Mouse (Mus musculus) MEL (cell line): ENCODE data around the gene Csmd2.

Experiments used
- CHD2 ChIP-seq: IDR thresholded peaks from 2 replicates; pipeline ENCODE4 v1.6.1; 2011; ENCODE audit warnings: low read length, improper control_type of control experiment
- CTCF ChIP-seq, 3 experiments: IDR thresholded peaks in 2 of 3; conservative IDR thresholded peaks in 1 of 3; 2 replicates each; pipeline ENCODE4 v1.5.1; 2011 to 2012; ENCODE audit warnings: low read length in 3 of 3, low read depth in 2 of 3, mild to moderate bottlenecking in 2 of 3, improper control_type of control experiment in 1 of 3, inconsistent platforms in 1 of 3, mixed read lengths in 1 of 3, moderate library complexity in 1 of 3; ENCODE audit not compliant: control insufficient read depth in 1 of 3, insufficient read depth in 1 of 3, poor library complexity in 1 of 3, severe bottlenecking in 1 of 3
- ELF1 ChIP-seq: IDR thresholded peaks from 2 replicates; pipeline ENCODE4 v1.6.1; 2014; ENCODE audit warnings: low read depth, mild to moderate bottlenecking, inconsistent platforms, low read length, improper control_type of control experiment, moderate library complexity
- EP300 ChIP-seq, 2 experiments: IDR thresholded peaks; 2 replicates each; pipeline ENCODE4 v1.6.1; 2011; ENCODE audit warnings: improper control_type of control experiment in 2 of 2, low read length in 2 of 2, low read depth in 1 of 2, mild to moderate bottlenecking in 1 of 2
- GABPA ChIP-seq: IDR thresholded peaks from 2 replicates; pipeline ENCODE4 v1.6.1; 2012; ENCODE audit warnings: low read depth, mild to moderate bottlenecking, inconsistent platforms, low read length, improper control_type of control experiment, moderate library complexity
- GATA1 ChIP-seq: IDR thresholded peaks from 2 replicates; pipeline ENCODE4 v1.6.1; 2011; ENCODE audit warnings: low read depth, low read length, improper control_type of control experiment
- JUND ChIP-seq: IDR thresholded peaks from 2 replicates; pipeline ENCODE4 v1.6.1; 2011; ENCODE audit warnings: low read depth, mild to moderate bottlenecking, improper control_type of control experiment, low read length
- POLR2A ChIP-seq, 2 experiments: IDR thresholded peaks; 2 replicates each; pipeline ENCODE4 v1.6.1; 2011 to 2012; ENCODE audit warnings: low read length in 2 of 2, mild to moderate bottlenecking in 2 of 2, control low read depth in 1 of 2, improper control_type of control experiment in 1 of 2, low read depth in 1 of 2, moderate library complexity in 1 of 2; ENCODE audit not compliant: control insufficient read depth in 1 of 2, insufficient read depth in 1 of 2, poor library complexity in 1 of 2
- TCF12 ChIP-seq: IDR thresholded peaks from 2 replicates; pipeline ENCODE4 v1.6.1; 2014; ENCODE audit warnings: low read depth, mild to moderate bottlenecking, inconsistent platforms, low read length, improper control_type of control experiment, moderate library complexity
- ZC3H11A ChIP-seq: IDR thresholded peaks from 2 replicates; pipeline ENCODE4 v1.6.1; 2012; ENCODE audit warnings: low read depth, mild to moderate bottlenecking, inconsistent platforms, low read length, improper control_type of control experiment
- ZKSCAN1 ChIP-seq: IDR thresholded peaks from 2 replicates; pipeline ENCODE4 v1.6.1; 2012; ENCODE audit warnings: low read depth, mild to moderate bottlenecking, inconsistent platforms, low read length, improper control_type of control experiment, moderate library complexity
- ZMIZ1 ChIP-seq: IDR thresholded peaks from 2 replicates; pipeline ENCODE4 v1.6.1; 2012; ENCODE audit warnings: low read depth, mild to moderate bottlenecking, inconsistent platforms, low read length, improper control_type of control experiment, moderate library complexity
- ZNF384 ChIP-seq: IDR thresholded peaks from 2 replicates; pipeline ENCODE4 v1.6.1; 2012; ENCODE audit warnings: low read depth, mild to moderate bottlenecking, inconsistent platforms, low read length, improper control_type of control experiment

DNA sequence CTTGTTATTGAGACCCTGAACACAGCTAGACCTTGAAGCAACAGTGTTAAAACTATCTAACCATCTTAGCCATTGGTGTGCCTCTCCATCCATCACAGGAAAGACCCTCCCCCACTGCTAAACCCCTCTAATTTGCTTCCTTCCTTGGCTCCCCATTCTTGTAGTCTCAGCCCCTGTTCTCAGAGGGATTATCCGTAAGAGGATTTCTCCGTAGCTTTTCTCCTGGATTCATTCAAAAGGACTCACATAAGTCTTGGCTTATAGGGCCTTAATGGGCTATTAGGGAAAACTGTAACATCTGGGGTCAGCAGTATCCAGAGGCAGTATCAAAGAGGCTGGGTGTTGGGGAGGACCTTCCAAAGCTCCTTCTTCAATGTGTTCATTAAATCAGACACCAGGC, 152.3 kb downstream of the Csmd2 start:
- TF ChIP-seq CTCF (IDR thresholded peaks at IDR 0.05 in 2 of 3, conservative IDR thresholded peaks at IDR 0.05 in 1 of 3; ENCODE audit: control insufficient read depth in 1 of 3, insufficient read depth in 1 of 3, low read depth in 2 of 3, low read length in 3 of 3, poor library complexity in 1 of 3, severe bottlenecking in 1 of 3) (no peak), POLR2A (IDR thresholded peaks at IDR 0.05; ENCODE audit: control insufficient read depth in 1 of 2, insufficient read depth in 1 of 2, low read depth in 1 of 2, low read length in 2 of 2, poor library complexity in 1 of 2) (no peak), ZC3H11A (no peak), CHD2 (no peak), GABPA (no peak), TCF12 (no peak), ZMIZ1 (no peak), EP300 (IDR thresholded peaks at IDR 0.05; ENCODE audit: low read depth in 1 of 2, low read length in 2 of 2) (no peak), JUND (no peak), ELF1 (no peak), GATA1 (no peak), ZNF384 (no peak), ZKSCAN1 (no peak)
